Mouse (Mus musculus): ENCODE results near the gene Cd160.

Gene Cd160

DNA sequence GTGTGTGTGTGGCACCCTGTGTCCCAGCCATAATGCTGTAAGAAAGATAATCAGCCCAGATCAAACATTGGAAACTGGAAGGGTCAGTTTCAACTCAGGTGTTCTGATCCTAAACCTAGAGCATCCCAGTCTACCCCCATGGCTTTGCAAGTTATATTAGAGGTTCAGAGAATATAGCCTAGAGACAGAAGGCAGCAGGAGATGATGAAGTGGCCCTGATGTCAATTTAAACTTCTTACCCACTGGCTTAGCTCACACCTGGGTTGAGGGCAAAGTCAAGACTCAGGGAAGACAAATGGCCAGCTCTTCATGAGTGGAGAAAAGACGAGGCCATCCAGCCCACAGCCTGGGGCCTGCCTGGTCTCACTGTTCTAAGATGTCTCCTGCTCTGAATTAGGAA, at the start of gene Cd160, which contains the start of gene Pdzk1:
Gene Cd160 (minus strand): TSS at position 368 of the 400 bp plus-strand sequence.
Gene Pdzk1 (plus strand): TSS at position 301 of the 400 bp plus-strand sequence.
- no peak for DNase-seq (ENCODE audit: low spot score)

DNA sequence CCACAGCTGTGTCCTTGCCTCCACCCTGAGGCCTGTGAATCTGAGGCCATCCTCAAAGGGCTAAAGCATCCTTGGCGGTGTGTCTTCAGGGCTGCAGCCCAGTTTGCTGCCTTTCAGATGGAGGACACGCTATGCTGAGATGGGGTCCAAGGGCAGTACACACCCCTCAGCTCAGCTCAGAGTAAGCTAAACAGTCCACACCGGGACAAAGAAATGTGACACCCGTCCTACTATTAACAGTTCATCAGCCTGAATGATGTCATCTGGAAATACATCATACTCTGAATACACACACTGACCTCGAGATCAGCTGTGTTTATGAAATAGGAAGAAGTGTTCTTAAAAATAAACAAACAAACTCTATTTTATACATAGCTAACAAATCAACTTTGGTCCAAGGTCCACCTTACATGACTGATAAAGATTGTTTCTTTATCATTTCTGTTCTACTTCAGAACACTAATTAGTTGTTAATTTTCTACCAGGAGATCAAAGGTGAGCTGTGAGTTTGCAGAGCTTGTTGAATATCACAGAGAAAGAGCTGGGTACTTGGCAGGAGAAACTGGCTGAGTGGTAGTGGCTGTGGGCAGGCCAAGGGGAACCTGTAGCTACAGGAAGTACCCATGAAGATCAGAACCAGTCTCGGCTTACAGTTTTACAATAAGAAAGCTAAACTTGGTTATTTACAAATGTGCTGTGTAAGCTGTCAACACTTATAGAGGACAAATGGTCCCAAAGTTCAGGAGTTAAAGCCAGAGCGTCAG, 45.8 kb upstream of the Cd160 start:
- no peak for DNase-seq (ENCODE audit: low spot score)

DNA sequence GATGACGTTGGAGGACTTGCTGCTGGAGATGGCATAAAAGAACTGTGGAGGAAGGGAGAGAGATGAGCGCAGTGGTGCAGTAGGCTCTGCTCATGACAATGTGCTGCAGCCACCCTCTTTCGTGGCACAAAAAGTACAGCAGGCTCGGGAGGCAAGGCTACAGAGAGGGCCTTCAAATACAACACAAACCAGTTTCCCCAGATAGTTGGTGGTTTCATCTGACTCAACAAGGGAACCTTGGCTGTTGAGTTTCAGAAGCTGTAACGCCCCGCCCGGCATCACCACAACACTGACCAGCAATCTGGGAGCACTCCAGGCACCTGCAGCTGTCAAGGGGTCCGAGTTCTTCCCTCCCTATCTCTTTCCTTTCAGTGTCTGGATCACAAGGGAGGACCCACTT, 43.4 kb upstream of the Cd160 start:
- DNase-seq (ENCODE audit: low spot score), result no peak

DNA sequence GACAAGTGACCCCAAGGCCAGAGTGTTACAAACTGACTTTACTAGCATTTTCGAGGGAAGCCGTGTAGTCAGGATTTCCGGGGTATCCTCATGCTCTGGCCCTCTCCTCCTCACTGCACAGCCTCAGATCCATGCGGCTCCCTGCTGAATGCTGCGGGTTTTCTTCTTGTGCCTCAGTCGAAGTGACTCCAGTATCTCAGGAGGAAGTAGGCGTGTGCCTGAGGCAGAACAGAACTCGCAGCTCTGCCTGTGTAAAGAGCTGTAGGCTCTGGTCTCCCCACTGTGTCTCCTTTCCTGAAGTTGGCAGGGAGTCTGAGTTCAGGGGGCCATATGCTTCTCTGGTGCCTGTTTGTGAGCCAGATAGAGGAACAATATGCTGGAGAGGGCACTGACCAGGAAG, 41.9 kb upstream of the Cd160 start:
- no peak for DNase-seq (ENCODE audit: low spot score)

DNA sequence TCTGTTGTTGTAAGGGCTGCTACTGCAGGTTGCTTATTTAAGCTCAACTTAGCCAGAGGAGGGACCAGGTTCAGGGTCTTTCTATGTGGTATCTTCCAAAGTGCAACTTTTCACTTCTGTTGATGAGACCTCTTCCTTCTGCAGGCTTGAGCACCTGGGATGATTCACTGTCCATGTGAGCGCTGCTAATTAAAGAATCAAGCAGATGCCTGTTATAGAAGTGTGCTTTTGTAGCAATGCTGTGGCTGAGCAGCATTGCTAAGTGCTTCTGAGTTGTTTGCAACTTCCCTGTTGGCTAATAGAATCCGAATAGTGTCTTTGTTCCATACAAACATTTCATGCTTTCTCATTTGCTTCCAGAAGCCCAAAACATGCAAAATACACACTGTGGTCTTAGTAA, 41.1 kb upstream of the Cd160 start:
- no peak for DNase-seq (ENCODE audit: low spot score)

DNA sequence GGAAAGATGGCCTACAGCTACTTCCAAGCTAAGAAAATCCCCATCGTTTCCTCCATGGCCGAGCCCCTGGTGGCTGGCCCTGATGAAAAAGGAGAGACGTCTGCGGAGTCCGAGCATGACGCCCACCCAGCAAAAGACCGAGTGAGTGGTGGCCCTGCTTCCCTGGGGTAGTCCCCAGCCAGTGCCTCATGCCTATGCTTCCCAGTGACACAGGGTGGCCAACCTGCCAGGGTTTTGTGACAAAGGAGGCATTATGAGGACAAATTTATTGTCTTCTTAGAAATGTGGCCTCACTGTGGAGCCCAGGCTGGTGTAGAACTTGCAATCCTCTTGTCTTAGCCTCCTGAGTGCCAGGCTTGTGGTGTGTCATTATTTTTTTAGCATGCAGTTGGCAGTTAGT, 39.9 kb upstream of the Cd160 start:
- DNase-seq (ENCODE audit: low spot score), result no peak

DNA sequence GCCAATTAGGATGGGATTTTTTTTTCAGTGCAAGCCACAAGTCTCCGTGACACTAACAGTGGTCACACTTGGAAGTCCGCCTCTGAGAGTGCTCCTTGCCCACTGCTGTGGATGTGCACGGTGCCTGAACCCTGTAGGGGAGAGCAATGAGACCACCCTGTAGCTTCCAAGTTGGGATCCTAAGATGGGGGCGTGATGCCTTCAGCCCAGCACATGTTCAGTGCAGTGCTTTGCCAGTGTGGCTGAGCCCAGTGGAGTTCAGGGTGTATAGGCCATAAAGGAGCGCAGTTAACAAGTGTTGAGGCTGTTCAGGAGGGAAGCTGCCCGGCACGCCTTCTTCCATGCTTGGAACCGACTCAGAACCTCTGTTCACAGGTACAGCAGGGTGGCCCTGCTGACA, 39.4 kb upstream of the Cd160 start:
- DNase-seq (ENCODE audit: low spot score), result no peak

DNA sequence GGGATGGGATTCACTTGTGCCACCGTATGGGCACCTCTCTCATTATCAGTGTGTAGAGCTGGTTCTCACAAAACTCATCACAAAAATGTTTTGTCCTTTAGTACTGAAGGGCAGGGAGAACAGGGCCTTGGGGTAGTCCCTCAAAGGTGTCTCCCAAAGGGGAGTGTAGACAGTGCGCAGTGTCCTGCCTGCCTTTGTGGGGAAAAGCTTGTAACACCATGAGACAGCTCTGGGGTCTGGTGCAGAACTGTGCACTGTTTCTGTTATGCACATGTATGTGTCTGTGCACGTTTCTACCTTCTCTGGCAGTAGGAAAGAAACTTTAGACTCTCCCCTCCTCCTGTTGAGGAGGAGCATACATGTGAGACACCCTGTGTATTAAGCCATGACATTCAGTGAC, 38.7 kb upstream of the Cd160 start:
- no peak for DNase-seq (ENCODE audit: low spot score)

DNA sequence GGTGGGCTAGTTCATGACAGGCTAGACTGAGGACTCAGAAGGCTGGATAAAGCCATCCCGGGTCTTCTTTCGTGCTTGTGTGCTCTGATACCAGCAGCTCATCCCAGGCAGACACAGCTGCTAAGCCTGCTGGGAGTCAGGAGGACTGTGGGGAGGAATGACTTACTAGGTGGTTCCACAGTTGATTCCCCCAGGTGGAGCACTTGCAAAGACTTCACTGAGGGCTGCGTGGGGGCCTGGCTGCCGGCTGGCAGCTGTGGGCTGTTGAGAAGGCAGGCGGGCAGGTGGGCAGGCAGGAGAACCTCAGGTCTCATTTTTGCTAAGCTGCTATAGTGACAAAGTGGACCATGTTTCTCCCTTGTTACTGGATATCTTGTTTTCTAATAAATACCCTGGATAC, 31.3 kb upstream of the Cd160 start:
- no peak for DNase-seq (ENCODE audit: low spot score)

DNA sequence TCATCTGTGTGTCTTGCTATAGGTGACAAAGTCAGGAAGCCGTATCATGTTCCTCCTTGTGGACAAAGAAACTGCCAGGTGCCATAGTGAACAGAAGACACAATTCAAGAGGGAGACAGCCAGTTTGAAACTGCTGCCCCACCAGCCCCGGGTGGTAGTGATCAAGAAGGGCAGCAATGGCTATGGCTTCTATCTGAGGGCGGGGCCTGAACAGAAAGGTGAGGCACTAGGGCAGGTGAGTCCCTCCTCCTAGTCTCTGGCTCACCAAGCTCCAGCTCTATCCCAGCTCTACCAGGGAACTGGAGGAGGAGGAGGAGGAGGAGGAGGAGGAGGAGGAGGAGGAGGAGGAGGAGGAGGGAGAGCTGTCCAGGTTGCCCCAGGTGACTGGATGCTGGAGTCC, 26.7 kb upstream of the Cd160 start:
- DNase-seq (ENCODE audit: low spot score), result no peak

DNA sequence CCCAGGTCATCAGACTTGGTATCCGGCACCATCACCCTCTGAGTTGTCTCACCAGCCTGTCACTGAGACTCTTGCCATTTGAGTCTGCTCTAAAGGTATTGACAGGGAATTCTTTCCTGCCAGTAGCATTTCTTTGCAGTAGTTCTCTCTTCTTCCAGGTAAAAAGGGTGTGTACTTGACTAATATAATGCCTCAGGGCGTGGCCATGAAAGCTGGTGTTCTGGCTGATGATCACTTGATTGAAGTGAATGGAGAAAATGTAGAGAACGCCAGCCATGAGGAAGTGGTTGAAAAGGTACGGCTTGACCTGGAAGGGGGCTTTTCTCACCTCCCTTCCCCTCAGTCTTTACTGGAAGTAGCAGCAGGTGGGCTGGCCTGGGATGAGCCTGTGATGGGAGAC, 25.2 kb upstream of the Cd160 start:
- DNase-seq (ENCODE audit: low spot score), result no peak

DNA sequence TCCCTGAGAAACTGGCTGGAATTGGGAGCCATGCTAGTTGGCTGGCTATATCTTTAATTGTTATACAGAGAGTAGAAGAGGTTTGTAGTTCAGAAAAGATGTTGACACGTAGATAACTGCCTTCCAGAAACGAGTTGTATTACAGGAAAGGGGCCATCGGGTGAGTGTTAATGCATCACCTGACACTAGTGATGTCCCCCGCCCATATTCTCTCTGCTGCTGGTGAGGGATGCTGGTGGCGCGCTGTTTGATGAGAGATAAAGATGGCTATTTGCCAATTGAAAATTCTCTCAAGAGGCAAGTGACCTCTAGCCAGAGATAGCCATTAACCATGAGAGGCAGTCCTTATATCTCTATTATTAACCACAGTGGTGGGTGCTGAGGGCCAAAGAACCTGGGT, 23.4 kb upstream of the Cd160 start:
- no peak for DNase-seq (ENCODE audit: low spot score)

DNA sequence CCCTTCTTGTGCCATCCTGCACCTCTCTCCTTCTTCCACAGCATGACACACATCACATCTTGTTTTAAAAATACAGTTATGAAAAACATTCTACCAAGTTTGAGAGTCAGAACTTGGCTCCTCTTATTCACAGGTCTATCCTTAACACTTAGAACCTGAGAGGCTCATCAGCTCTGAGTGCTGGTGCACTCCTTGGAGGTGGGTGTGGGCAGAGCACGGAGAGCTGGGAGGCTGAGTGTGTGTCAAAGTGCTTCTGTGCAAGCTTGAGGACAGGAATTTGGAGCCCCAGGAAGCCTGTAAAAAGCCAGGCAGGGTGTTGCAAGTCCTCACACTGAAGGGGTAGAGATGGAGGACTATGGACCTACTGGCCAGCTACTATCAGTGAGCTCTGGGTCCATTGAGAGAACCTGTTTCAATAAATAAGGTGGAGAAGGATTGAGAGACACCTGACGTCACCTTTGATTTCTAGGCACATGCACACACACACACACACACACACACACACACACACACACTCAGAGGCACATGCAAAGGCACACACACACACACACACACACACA, 20.1 kb upstream of the Cd160 start:
- no peak for DNase-seq (ENCODE audit: low spot score)

DNA sequence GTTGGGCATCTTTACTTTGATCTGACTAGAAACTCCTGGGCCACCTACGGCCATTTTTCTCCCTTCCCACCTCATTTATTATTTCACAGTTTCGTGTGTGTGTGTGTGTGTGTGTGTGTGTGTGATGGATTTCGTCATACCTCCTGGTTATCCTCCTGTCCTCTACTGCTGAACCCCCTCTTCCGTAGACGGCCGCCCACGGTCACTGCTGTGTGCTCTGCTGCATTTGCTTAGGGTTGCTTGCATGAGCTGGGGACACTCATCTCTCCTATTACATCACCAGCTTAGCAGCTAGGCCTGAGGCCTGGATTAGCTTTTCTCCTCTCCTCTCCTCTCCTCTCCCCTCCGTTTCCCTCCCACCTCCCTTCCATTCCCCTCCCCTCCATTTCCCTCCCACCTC, 19.3 kb upstream of the Cd160 start:
- no peak for DNase-seq (ENCODE audit: low spot score)

DNA sequence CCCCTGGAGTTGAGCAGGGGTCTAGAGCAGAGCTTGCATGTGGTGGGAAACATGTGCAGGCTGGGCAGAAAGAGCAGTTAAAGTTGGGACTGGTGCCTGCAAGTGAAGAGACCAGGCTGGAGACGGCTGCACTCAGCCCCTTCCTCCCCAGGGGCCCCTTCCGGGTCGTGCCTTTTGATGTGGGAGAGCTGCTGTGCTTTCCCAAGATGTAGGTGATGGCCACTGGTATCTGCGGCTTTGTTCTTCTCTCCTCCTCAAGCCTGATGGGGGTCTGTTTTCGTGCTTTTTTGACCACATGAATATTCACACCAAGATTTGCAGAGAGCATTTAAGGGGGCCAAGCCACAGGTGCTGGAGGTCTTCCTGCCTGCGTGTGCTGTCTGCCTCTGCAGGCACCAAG, 18.5 kb upstream of the Cd160 start:
- DNase-seq (ENCODE audit: low spot score), result peak; percentile 32

DNA sequence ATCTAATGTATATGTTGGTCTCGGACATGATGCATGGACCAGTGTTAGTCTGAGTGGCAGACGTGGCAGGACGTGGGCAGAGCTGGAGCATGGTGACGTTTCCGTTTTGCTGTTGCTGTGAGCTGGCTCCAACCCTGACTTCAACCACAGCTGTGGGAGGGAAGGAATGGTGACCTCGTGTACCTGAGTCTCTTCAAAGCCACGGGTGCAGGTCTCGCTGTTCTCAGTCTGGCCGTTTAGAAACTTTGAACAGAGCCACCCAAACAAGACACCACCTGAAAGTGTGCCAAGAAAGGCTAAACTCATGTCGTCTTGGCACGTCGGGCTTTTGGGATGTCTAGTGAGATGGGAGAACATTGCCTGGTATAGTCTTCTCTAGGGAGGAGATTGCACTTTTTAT, 17.8 kb upstream of the Cd160 start:
- peak; percentile 16 for DNase-seq (ENCODE audit: low spot score)

DNA sequence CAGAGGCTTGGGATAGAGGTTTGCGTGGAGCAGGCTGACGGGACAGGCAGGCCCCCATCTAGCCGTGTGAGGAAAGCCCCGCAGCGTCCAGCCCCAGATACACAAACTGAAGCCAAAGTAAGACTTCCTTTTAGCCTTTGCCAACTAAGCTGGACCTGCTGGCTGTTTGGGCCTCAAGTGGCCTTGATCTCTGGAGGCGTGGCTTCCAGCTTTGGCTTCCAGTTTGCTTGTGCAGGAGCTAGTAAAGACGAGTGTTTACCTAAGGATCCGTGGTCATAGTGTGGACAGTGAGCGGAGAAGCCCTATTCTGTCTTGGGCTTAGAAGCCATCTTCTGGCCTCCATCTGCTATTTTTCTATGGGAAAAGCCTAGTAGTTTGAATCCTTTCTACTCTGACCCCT, 16.7 kb upstream of the Cd160 start:
- DNase-seq (ENCODE audit: low spot score), result no peak

DNA sequence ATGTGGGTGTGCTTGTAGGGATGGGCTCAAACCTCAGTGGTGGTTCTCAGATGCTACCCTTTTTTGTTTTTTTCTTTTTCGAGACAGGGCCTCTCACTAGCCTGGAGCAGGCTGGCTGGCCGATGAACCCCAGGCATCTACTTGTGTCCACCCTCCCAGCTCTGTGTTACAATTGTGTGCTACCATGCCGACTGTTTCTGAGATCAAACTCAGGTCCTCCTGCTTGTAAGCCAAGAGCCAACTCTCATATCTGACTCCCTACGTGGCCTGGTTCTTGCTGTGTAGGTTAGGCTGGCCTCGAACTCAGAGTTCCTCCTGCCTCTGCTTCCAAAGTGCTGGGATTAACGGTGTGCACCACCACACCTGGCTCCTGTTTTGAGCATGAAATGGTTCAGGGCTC, 16.0 kb upstream of the Cd160 start:
- no peak for DNase-seq (ENCODE audit: low spot score)

DNA sequence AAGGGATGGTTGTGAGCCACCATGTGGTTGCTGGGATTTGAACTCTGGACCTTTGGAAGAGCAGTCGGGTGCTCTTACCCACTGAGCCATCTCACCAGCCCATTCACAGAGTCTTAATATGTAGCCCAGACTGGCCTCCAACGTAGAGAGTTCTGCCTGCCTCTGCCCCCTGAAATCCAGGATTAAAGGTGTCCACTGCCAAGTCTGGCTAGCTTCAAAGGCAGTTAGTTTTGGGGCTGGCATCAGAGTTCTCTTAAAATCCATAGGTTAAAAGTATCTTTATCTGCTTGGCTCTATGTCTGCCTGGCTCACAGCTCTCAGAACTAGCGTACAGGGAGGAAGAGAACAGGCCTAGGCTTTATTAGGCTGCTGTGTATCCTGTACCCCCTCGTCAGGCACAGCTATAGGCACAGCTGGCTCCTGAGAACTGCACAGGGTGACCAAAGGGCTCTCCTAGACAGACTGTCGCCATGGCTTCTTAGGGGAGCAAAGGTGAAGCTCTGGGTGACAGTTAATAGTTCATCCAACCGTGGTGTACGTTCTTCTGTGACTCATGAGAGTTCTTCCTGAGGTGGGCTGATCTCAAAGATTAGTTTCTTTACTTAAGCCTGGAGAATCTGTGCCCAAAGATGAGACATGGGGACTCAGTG, 10.0 kb upstream of the Cd160 start:
- no peak for DNase-seq (ENCODE audit: low spot score)

DNA sequence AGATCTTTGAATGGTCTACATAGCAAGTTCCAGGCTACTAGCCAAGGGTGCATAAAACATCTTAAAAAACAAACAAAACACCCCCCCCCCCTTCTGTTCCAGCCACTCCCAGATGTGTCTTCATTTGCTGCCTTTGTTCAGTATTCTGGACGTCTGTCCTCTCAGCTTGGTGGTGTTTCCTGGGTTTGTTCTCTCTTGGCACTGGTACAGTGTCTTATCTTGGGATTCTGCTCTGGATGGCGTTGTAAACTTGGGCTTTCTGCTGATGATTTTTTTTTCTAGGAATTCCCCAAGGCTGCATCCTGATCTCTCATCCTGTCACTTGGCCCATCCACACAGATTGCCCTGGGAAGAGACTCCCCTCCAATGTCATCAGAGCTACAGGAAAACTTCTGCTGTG, 7.3 kb upstream of the Cd160 start:
- no peak for DNase-seq (ENCODE audit: low spot score)

DNA sequence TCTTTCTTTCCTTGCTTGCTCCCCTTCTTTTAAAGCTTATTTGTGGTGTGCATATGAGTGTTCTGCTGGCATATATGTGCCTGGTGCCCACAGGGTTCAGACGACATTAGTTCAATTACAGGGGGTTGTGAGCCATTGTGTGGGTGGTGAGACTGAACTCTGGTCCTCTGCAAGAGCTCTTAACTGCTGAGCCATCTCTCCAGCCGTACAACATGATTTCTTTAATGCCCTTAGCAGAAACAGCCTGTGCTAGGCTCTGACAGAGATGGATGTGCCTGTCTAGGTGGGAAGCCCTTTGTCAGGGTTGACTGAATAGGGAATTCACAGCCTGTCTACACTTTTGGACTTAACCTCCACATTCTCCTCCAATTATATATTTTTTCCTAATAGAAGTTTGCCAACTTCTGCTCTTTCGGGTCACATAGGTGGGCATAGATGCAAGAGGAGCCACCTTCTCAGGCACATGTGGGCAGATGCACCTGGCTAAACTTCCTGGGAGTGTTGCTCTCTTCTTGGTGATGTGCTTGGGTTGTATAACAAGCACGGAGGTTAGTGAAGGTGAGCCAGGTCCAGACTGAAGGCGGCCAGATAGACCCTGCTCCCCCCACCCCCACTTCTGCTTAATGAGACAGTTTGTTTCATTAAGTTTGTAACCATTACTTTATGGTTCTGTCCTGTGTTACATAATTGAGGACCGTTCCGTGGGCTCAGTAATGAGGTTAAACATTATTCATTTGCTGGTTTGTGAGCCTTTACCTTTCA, 5.6 kb upstream of the Cd160 start:
- no peak for DNase-seq (ENCODE audit: low spot score)

DNA sequence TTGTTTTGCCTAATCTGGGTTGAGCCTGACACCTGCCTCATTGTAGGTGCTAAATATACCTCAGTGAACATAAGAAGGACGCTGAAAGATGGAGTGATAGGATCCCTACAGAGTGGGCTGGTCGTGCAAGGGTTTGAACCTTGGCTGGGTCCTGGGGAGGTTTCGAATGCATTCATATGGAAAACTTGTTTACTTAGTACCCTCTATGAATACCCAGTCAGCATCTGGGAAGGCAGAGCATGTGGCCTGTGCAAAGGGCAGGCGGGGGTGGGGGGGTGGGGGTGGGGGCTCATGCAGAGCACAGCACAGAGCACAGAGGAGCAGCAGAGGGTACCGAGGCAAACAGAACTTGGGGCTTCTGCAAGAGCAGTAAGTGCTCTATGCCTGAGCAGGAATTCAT, 3.8 kb upstream of the Cd160 start:
- DNase-seq (ENCODE audit: low spot score), result no peak

DNA sequence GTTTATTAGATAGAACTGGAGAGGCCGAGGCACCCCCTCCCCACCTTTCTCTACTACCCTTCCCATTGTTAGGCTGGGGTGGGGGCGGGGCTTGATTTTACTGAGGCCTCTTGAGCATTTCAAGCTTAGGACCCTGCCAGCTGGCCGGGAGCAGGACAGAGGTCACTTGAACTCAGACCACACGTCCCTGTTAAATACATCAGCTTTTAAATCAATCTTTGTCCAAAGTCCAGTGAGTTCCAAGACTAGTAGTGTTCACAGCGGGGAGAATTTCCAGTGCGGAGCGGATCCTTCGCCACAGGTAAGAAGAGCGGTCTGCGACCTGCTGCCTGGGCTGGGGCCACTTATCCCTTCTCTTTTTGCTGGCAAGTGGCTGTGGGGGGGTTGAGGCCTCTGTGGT, 705 bp upstream of the Cd160 start:
- DNase-seq (ENCODE audit: low spot score), result no peak

Data from T-cell, adult 2 months (primary cell).